Mouse (Mus musculus) bone marrow macrophage, adult 2 months (primary cell): ENCODE results near the gene Aars2. TPM values are rescaled to one million over a fixed set of nuclear protein-coding genes. Genes with fewer than 3 reads are reported as not detected.

Source experiments
- H3K27ac ChIP-seq: 2 replicates; pipeline ENCODE4 v1.5.1; 2012; ENCODE audit warnings: low read depth, low read length; ENCODE audit not compliant: insufficient read depth
- H3K4me1 ChIP-seq: 2 replicates; pipeline ENCODE4 v1.6.1; 2012; ENCODE audit warnings: low read length; ENCODE audit not compliant: control insufficient read depth, insufficient read depth
- H3K4me3 ChIP-seq: 2 replicates; pipeline ENCODE4 v1.5.1; 2012; ENCODE audit warnings: mild to moderate bottlenecking, low read length, moderate library complexity; ENCODE audit not compliant: insufficient read depth
- CTCF ChIP-seq: IDR thresholded peaks from 2 replicates; pipeline ENCODE4 v1.5.1; 2012; ENCODE audit warnings: low read depth, mild to moderate bottlenecking, low read length, moderate library complexity
- POLR2A ChIP-seq: IDR thresholded peaks from 2 replicates; pipeline ENCODE4 v1.6.1; 2012; ENCODE audit warnings: mild to moderate bottlenecking, low read depth, low read length, borderline replicate concordance
- polyA plus RNA-seq: library from polyadenylated mRNA; stranded (reverse); fragments of >200 nt; gene quantifications from 2 replicates; pipeline ENCODE4 v1.2.4, GENCODE M21; 2012; ENCODE audit not compliant: missing spikeins, insufficient read depth, insufficient read length

Gene Aars2
- polyA plus RNA-seq, 1 experiment, result 4.8 TPM

GRCm38 (mm10) chr17:45539664-45540063 lies 33.0 kb downstream of the Aars2 start:
- no peak overlapping the region for H3K27ac ChIP-seq
- no peak overlapping the region for H3K4me3 ChIP-seq
- TF ChIP-seq POLR2A, result no peak
- no peak for TF ChIP-seq CTCF
- H3K4me1 ChIP-seq, result no peaks in the 10 kb centered on the region

GRCm38 (mm10) chr17:45542129-45542528 lies 35.5 kb downstream of the Aars2 start:
- 0 out of 2 replicates have a peak, but pooled peaks cover 2% of the 10 kb centered on the region for H3K4me1 ChIP-seq
- H3K27ac ChIP-seq, result no peak overlapping the region
- H3K4me3 ChIP-seq, result no peak overlapping the region
- TF ChIP-seq CTCF, result no peak
- TF ChIP-seq POLR2A, result no peak

GRCm38 (mm10) chr17:45542705-45543104 lies 36.1 kb downstream of the Aars2 start:
- TF ChIP-seq POLR2A (no peak), CTCF (no peak)
- 0 out of 2 replicates have a peak, but pooled peaks cover 2% of the 10 kb centered on the region for H3K4me1 ChIP-seq

GRCm38 (mm10) chr17:45543115-45543514 lies 36.5 kb downstream of the Aars2 start:
- TF ChIP-seq CTCF (no peak), POLR2A (no peak)
- H3K4me3 ChIP-seq, result no peak overlapping the region
- 0 out of 2 replicates have a peak, but pooled peaks cover 2% of the 10 kb centered on the region for H3K4me1 ChIP-seq
- H3K27ac ChIP-seq, result no peak overlapping the region

More at GRCm38 (mm10) chr17:45542705-45543104, 36.1 kb downstream of the Aars2 start:
- Histone ChIP-seq H3K4me3 (no peak overlapping the region), H3K27ac (no peak overlapping the region)

- Histone ChIP-seq H3K4me3 (no peak overlapping the region), H3K27ac (no peak overlapping the region)
- no peak for TF ChIP-seq POLR2A
- no peak for TF ChIP-seq CTCF
These were observed 37.6 kb downstream of the Aars2 start for GRCm38 (mm10) chr17:45544001-45544872.

GRCm38 (mm10) chr17:45544873-45545277 lies 38.2 kb downstream of the Aars2 start:
- H3K4me1 ChIP-seq, result 0 out of 2 replicates have a peak, but pooled peaks cover 2% of the 10 kb centered on the region
- no peak overlapping the region for H3K27ac ChIP-seq
- TF ChIP-seq CTCF, result no peak
- TF ChIP-seq POLR2A, result no peak
- H3K4me3 ChIP-seq, result peak overlapping the region; percentile 21

More at GRCm38 (mm10) chr17:45544001-45544872, 37.6 kb downstream of the Aars2 start:
- 0 out of 2 replicates have a peak, but pooled peaks cover 2% of the 10 kb centered on the region for H3K4me1 ChIP-seq

GRCm38 (mm10) chr17:45545278-45545961 lies 38.8 kb downstream of the Aars2 start:
- TF ChIP-seq CTCF, result no peak
- no peak for TF ChIP-seq POLR2A
- H3K4me1 ChIP-seq, result 0 out of 2 replicates have a peak, but pooled peaks cover 2% of the 10 kb centered on the region
- H3K4me3 ChIP-seq, result peak overlapping the region; percentile 21
- no peak overlapping the region for H3K27ac ChIP-seq

- no peak overlapping the region for H3K4me3 ChIP-seq
- no peak overlapping the region for H3K27ac ChIP-seq
- H3K4me1 ChIP-seq, result 0 out of 2 replicates have a peak, but pooled peaks cover 2% of the 10 kb centered on the region
- TF ChIP-seq CTCF, result no peak
- TF ChIP-seq POLR2A, result no peak
These were observed 40.3 kb downstream of the Aars2 start for GRCm38 (mm10) chr17:45546941-45547340.

- no peak overlapping the region for H3K4me3 ChIP-seq
- H3K27ac ChIP-seq, result no peak overlapping the region
- H3K4me1 ChIP-seq, result 0 out of 2 replicates have a peak, but pooled peaks cover 2% of the 10 kb centered on the region
- TF ChIP-seq CTCF (no peak), POLR2A (no peak)
These were observed 41.0 kb downstream of the Aars2 start for GRCm38 (mm10) chr17:45547461-45548190.
